Mouse (Mus musculus) CH12.LX (cell line): ENCODE measurements around the gene Exoc6. TPM values are rescaled to one million over a fixed set of nuclear protein-coding genes. Genes with fewer than 3 reads are reported as not detected.

Experiments used
- DNase-seq: peaks from one replicate; pipeline ENCODE4 v3.0.0-alpha.2; 2013; ENCODE audit errors: extremely low read depth
- H3K27ac ChIP-seq: 2 replicates; pipeline ENCODE4 v1.5.1; 2012; ENCODE audit warnings: low read depth, mild to moderate bottlenecking, control low read depth, moderate library complexity; ENCODE audit not compliant: insufficient read depth
- H3K27me3 ChIP-seq: replicated peaks from 2 replicates; pipeline ENCODE3; 2012; ENCODE audit warnings: inconsistent platforms
- H3K36me3 ChIP-seq, 2 experiments: replicated peaks in 1 of 2; 2 replicates each; pipeline versions ENCODE3 to v1.6.1; 2012; ENCODE audit warnings: inconsistent platforms in 1 of 2, low read length in 1 of 2, mild to moderate bottlenecking in 1 of 2, mixed read lengths in 1 of 2, moderate library complexity in 1 of 2; ENCODE audit not compliant: control insufficient read depth in 1 of 2, insufficient read depth in 1 of 2
- H3K4me1 ChIP-seq, 2 experiments: 2 replicates each; pipeline ENCODE4 v1.6.1; 2012; ENCODE audit warnings: inconsistent platforms in 1 of 2, moderate library complexity in 1 of 2; ENCODE audit not compliant: insufficient read depth in 2 of 2, control insufficient read depth in 1 of 2
- H3K4me2 ChIP-seq: 2 replicates; pipeline ENCODE4 v1.6.1; 2012; ENCODE audit warnings: low read depth, mild to moderate bottlenecking, control low read depth; ENCODE audit not compliant: poor library complexity, insufficient read depth, severe bottlenecking
- H3K4me3 ChIP-seq, 3 experiments: fragments of 150-350 bp in 1 of 3; sonication (generic) in 1 of 3; replicated peaks in 1 of 3; 2 replicates each; pipeline versions ENCODE3 to v1.5.1; 2011 to 2012; ENCODE audit warnings: low read depth in 2 of 3, low read length in 2 of 3, mild to moderate bottlenecking in 2 of 3, moderate library complexity in 2 of 3, control low read depth in 1 of 3, improper control_type of control experiment in 1 of 3, inconsistent platforms in 1 of 3, mixed read lengths in 1 of 3; ENCODE audit not compliant: poor library complexity in 1 of 3
- H3K79me2 ChIP-seq: replicated peaks from 2 replicates; pipeline ENCODE4 v1.6.1; 2012; ENCODE audit warnings: mild to moderate bottlenecking, moderate library complexity; ENCODE audit not compliant: control insufficient read depth, poor library complexity, insufficient read depth, severe bottlenecking; ENCODE audit errors: extremely low read depth
- H3K9ac ChIP-seq: 2 replicates; pipeline ENCODE4 v1.6.1; 2012; ENCODE audit warnings: low read depth, mild to moderate bottlenecking, control low read depth, moderate library complexity; ENCODE audit not compliant: insufficient read depth
- H3K9me3 ChIP-seq: replicated peaks from 2 replicates; pipeline ENCODE3; 2012; ENCODE audit warnings: low read length, inconsistent platforms, mixed read lengths
- BHLHE40 ChIP-seq: IDR thresholded peaks from 2 replicates; pipeline ENCODE4 v1.6.1; 2011; ENCODE audit warnings: mild to moderate bottlenecking, low read depth, low read length, improper control_type of control experiment
- CHD2 ChIP-seq: IDR thresholded peaks from 2 replicates; pipeline ENCODE4 v1.6.1; 2011; ENCODE audit warnings: low read length, improper control_type of control experiment
- ELF1 ChIP-seq: IDR thresholded peaks from 2 replicates; pipeline ENCODE4 v1.6.1; 2014; ENCODE audit warnings: low read depth, mild to moderate bottlenecking, inconsistent platforms, low read length, improper control_type of control experiment
- JUND ChIP-seq: conservative IDR thresholded peaks from 2 replicates; pipeline ENCODE4 v1.6.1; 2011; ENCODE audit warnings: low read depth, low read length, improper control_type of control experiment
- MAFK ChIP-seq: IDR thresholded peaks from 2 replicates; pipeline ENCODE4 v1.6.1; 2011; ENCODE audit warnings: low read length, improper control_type of control experiment; ENCODE audit not compliant: insufficient replicate concordance
- MAX ChIP-seq: IDR thresholded peaks from 2 replicates; pipeline ENCODE4 v1.6.1; 2011; ENCODE audit warnings: low read length, improper control_type of control experiment
- MEF2A ChIP-seq: IDR thresholded peaks from 2 replicates; pipeline ENCODE4 v1.6.1; 2014; ENCODE audit warnings: low read depth, mild to moderate bottlenecking, inconsistent platforms, low read length, improper control_type of control experiment, borderline replicate concordance
- NELFE ChIP-seq: IDR thresholded peaks from 2 replicates; pipeline ENCODE4 v1.6.1; 2011; ENCODE audit warnings: low read depth, low read length, improper control_type of control experiment
- NRF1 ChIP-seq: IDR thresholded peaks from 2 replicates; pipeline ENCODE4 v1.6.1; 2014; ENCODE audit warnings: low read depth, mild to moderate bottlenecking, inconsistent platforms, low read length, improper control_type of control experiment, moderate library complexity
- PAX5 ChIP-seq: IDR thresholded peaks from 2 replicates; pipeline ENCODE4 v1.6.1; 2012; ENCODE audit warnings: low read length, inconsistent platforms, mixed read lengths
- POLR2A ChIP-seq: IDR thresholded peaks from 2 replicates; pipeline ENCODE4 v1.6.1; 2011; ENCODE audit warnings: low read depth, mild to moderate bottlenecking, improper control_type of control experiment, low read length
- POLR2AphosphoS2 ChIP-seq: IDR thresholded peaks from 2 replicates; pipeline ENCODE4 v1.6.1; 2011; ENCODE audit warnings: low read depth, low read length, improper control_type of control experiment
- SIN3A ChIP-seq: IDR thresholded peaks from 2 replicates; pipeline ENCODE4 v1.6.1; 2012; ENCODE audit warnings: low read length, improper control_type of control experiment, inconsistent platforms
- USF1 ChIP-seq: IDR thresholded peaks from 2 replicates; pipeline ENCODE4 v1.6.1; 2014; ENCODE audit warnings: low read depth, mild to moderate bottlenecking, inconsistent platforms, low read length, improper control_type of control experiment
- USF2 ChIP-seq: conservative IDR thresholded peaks from 2 replicates; pipeline ENCODE4 v1.6.1; 2011; ENCODE audit warnings: low read depth, low read length, improper control_type of control experiment
- ZC3H11A ChIP-seq: IDR thresholded peaks from 2 replicates; pipeline ENCODE4 v1.6.1; 2012; ENCODE audit warnings: low read depth, mild to moderate bottlenecking, inconsistent platforms, low read length, improper control_type of control experiment
- ZMIZ1 ChIP-seq: IDR thresholded peaks from 2 replicates; pipeline ENCODE4 v1.6.1; 2012; ENCODE audit warnings: low read depth, mild to moderate bottlenecking, inconsistent platforms, low read length, improper control_type of control experiment
- dilution Hi-C: fragments of 300-500 bp; cut with MboI; formaldehyde crosslinking; loops from 2 replicates; pipeline ENCODE4 v1.14.3; 2020; ENCODE audit warnings: low sequenced_read_pairs; ENCODE audit not compliant: extremely low pct_unique_long_range_greater_than_20kb, extremely low pct_ligation_motif_present
- in situ Hi-C: fragments of 300-500 bp; cut with MboI; formaldehyde crosslinking; loops from 3 replicates; pipeline ENCODE4 v1.14.3; 2019; ENCODE audit warnings: low sequenced_read_pairs, low pct_ligation_motif_present, low pct_unique_long_range_greater_than_20kb, mixed read lengths
- polyA plus RNA-seq: library from polyadenylated mRNA; unstranded; fragments of >175 nt; gene quantifications from 2 replicates; pipeline ENCODE4 v1.2.1, GENCODE M21; 2012; ENCODE audit warnings: low read depth; ENCODE audit not compliant: insufficient read length
- total RNA-seq, 2 experiments: library from RNA; depleted of rRNA; stranded (reverse); fragments of 300-350 nt in 1 of 2; fragments of >200 nt in 1 of 2; gene quantifications; 2 replicates each; pipeline ENCODE4 v1.2.3; 2012 to 2014

Gene Exoc6
- total and polyA plus RNA-seq, 3 experiments = 8.0 to 18.5 (median 12.1) TPM

GRCm38 (mm10) chr19:37673393-37673792 is 123.2 kb downstream of the Exoc6 start:
- Histone ChIP-seq H3K4me1 (no peaks in the 10 kb centered on the region), H3K9me3 (no peaks in the 10 kb centered on the region), H3K27ac (no peak overlapping the region), H3K27me3 (no peaks in the 10 kb centered on the region), H3K36me3 (peaks cover 0 to 2% of the 10 kb centered on the region in 2 experiments), H3K9ac (no peak overlapping the region), H3K4me2 (no peak overlapping the region), H3K4me3 (no peak overlapping the region), H3K79me2 (no peaks in the 10 kb centered on the region)
- DNase-seq = peak; percentile 9
- in situ Hi-C loops = no loop called here
- TF ChIP-seq USF2 (no peak), BHLHE40 (no peak)
- dilution Hi-C loops = no loop called here

- Histone ChIP-seq H3K4me2 (no peak within 1 kb of the TSS), H3K4me1 (peaks cover 6 to 18% of the 10 kb centered on the region in 2 experiments), H3K9me3 (no peaks in the 10 kb centered on the region), H3K4me3 (no peak within 1 kb of the TSS), H3K27ac (no peak within 1 kb of the TSS), H3K79me2 (no peaks in the 10 kb centered on the region)
- in situ Hi-C loops = no loop called here
- no peak for DNase-seq
- TF ChIP-seq PAX5 = no peak
- no peak for TF ChIP-seq NRF1
- TF ChIP-seq USF1 = no peak
- TF ChIP-seq NELFE = no peak
- no peak for TF ChIP-seq POLR2A
- TF ChIP-seq POLR2AphosphoS2 = no peak
- no peak for TF ChIP-seq ZC3H11A
- no peak for TF ChIP-seq BHLHE40
- TF ChIP-seq JUND = no peak
- no peak for TF ChIP-seq MAX
- TF ChIP-seq SIN3A = no peak
- TF ChIP-seq, all 38 proteins: peak for 0
- H3K9ac ChIP-seq = no peak within 1 kb of the TSS
- H3K36me3 ChIP-seq = peaks cover 0 to 30% of the 10 kb centered on the region in 2 experiments
- dilution Hi-C loops = no loop called here
- H3K27me3 ChIP-seq = no peaks in the 10 kb centered on the region
Observed at GRCm38 (mm10) chr19:37685281-37685680, 135.1 kb downstream of the Exoc6 start, which contains the start of gene Cyp26c1. Gene Cyp26c1, plus strand, starts transcription at chr19:37685581.

- no peak for DNase-seq
- H3K4me1 ChIP-seq = peaks cover 8 to 25% of the 10 kb centered on the region in 2 experiments
- no peak overlapping the region for H3K4me3 ChIP-seq
- no peak overlapping the region for H3K27ac ChIP-seq
- H3K9me3 ChIP-seq = no peaks in the 10 kb centered on the region
- no peak for TF ChIP-seq MAX
- TF ChIP-seq CHD2 = no peak
- TF ChIP-seq MEF2A = no peak
- no peak for TF ChIP-seq ELF1
- no peak for TF ChIP-seq ZMIZ1
- TF ChIP-seq MAFK = no peak
- no peak for TF ChIP-seq USF1
- TF ChIP-seq, all 38 proteins: peak for 0
- H3K9ac ChIP-seq = no peak overlapping the region
- dilution Hi-C loops (no loop called here), in situ Hi-C loops (no loop called here)
- H3K27me3 ChIP-seq = no peaks in the 10 kb centered on the region
- H3K79me2 ChIP-seq = no peaks in the 10 kb centered on the region
- peaks cover 0 to 30% of the 10 kb centered on the region in 2 experiments for H3K36me3 ChIP-seq
- H3K4me2 ChIP-seq = no peak overlapping the region
Observed at GRCm38 (mm10) chr19:37686347-37686746, 136.1 kb downstream of the Exoc6 start.
